Mouse (Mus musculus): ENCODE measurements around the gene Grin2b.

GRCm38 (mm10) chr6:136079991-136080734 lies 93.1 kb downstream of the Grin2b start:
- TF ChIP-seq MYOD1 (IDR thresholded peaks at IDR 0.05; ENCODE audit: control insufficient read depth in 1 of 3, insufficient read length in 2 of 3, low read depth in 2 of 3) (no peak), USF1 (IDR thresholded peaks at IDR 0.05; ENCODE audit: low read depth) (no peak), MAX (IDR thresholded peaks at IDR 0.05; ENCODE audit: low read depth) (no peak), POLR2A (IDR thresholded peaks at IDR 0.05; ENCODE audit: insufficient read length, low read depth) (no peak), E2F4 (IDR thresholded peaks at IDR 0.05; ENCODE audit: insufficient read depth) (no peak), SRF (IDR thresholded peaks at IDR 0.05; ENCODE audit: control insufficient read depth, insufficient read length, low read depth) (no peak), POLR2AphosphoS2 (IDR thresholded peaks at IDR 0.05; ENCODE audit: insufficient read length, low read depth) (no peak), REST (IDR thresholded peaks at IDR 0.05; ENCODE audit: insufficient read depth, insufficient read length) (no peak), TCF12 (IDR thresholded peaks at IDR 0.05; ENCODE audit: insufficient read depth, poor library complexity, severe bottlenecking) (no peak), TCF3 (IDR thresholded peaks at IDR 0.05; ENCODE audit: insufficient read length, low read depth) (no peak)
